Mouse (Mus musculus): ENCODE measurements around the gene Klk1b16.
"Not testable (repeated sequence)": the region's sequence is repeated elsewhere in the genome, so short reads cannot be mapped to it uniquely, and the experiment has no call there.

The Klk1b16 gene

GRCm38 (mm10) chr7:44136467-44136866, at the start of gene Klk1b16:
Gene Klk1b16 (plus strand): TSS chr7:44136767.
- DNase-seq = no peak

- DNase-seq = no peak
Measured at GRCm38 (mm10) chr7:44096111-44096510, 40.5 kb upstream of the Klk1b16 start.

- DNase-seq = not testable (repeated sequence)
Measured at GRCm38 (mm10) chr7:44102028-44102427, 34.5 kb upstream of the Klk1b16 start, which contains the start of gene Klk1b21. Gene Klk1b21 (plus strand): TSS chr7:44102328.

GRCm38 (mm10) chr7:44112373-44112772, 24.2 kb upstream of the Klk1b16 start, which contains the start of gene Klk1b22:
Gene Klk1b22 (plus strand): TSS chr7:44112673.
- DNase-seq = no peak

GRCm38 (mm10) chr7:44123445-44123844, 13.1 kb upstream of the Klk1b16 start:
- DNase-seq = no peak

GRCm38 (mm10) chr7:44179299-44180045, 42.9 kb downstream of the Klk1b16 start:
- peak; percentile 17 for DNase-seq

- not testable (repeated sequence) for DNase-seq
Measured at GRCm38 (mm10) chr7:44186516-44186915, 49.9 kb downstream of the Klk1b16 start.

- not testable (repeated sequence) for DNase-seq
Measured at GRCm38 (mm10) chr7:44187936-44188335, 51.4 kb downstream of the Klk1b16 start, which contains the start of gene Klk1b24. Gene Klk1b24 (plus strand): TSS chr7:44188236.

Measured in kidney, postnatal 10 days (tissue).